Mouse (Mus musculus) heart, postnatal 0 days (tissue): ENCODE data around the gene Fbxl5.

Source experiments
- CTCF ChIP-seq: IDR thresholded peaks from 2 replicates; pipeline ENCODE4 v1.5.1; 2016; ENCODE audit warnings: antibody characterized with exemption, control low read depth, low read depth
- EP300 ChIP-seq: IDR thresholded peaks from 2 replicates; pipeline ENCODE4 v1.6.1; 2016; ENCODE audit warnings: antibody characterized with exemption, low read depth

DNA sequence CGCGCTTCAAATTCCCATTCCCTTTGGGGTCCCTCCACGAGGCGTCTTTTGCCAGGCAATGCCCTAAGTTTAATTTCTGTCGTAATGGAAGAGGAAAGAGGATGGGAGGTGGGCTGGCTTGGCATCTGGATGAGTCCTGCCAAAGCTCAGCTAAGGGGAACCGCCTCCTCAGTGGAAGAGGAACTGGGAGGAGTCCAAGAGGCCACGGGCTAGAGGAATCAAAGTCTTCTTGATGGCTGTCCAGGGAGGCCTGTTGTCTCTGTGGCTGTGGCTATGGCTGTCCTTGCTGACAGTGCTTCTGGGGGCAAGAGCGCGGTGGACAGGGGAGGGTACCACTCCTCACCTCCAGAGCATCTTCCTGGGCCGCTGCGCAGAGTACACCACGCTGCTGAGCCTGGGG, 2.7 kb downstream of the Fbxl5 start, which contains the start of gene Bst1:
- TF ChIP-seq CTCF (no peak), EP300 (no peak)
